Mouse (Mus musculus): ENCODE data around the gene Gm20388.

GRCm38 (mm10) chr8:121371287-121371686 lies 1460.6 kb downstream of the Gm20388 start:
- no peak for TF ChIP-seq CTCF (IDR thresholded peaks at IDR 0.05; ENCODE audit: low read depth)
- no peak for TF ChIP-seq EP300 (optimal IDR thresholded peaks at IDR 0.05)
